Mouse (Mus musculus): Measurements from ENCODE around the gene Crebl2.

Crebl2 gene

GRCm38 (mm10) chr6:134807091-134807490, 22.9 kb upstream of the Crebl2 start:
- CTCF ChIA-PET: interaction anchor here (0.6 to 1.3 kb wide), 6 partner anchors 13 to 877 kb away, joined by 3 to 9 read pairs (median 4); no protein-coding TSS in a partner anchor
- POLR2A ChIA-PET: interaction anchor here in 3 of 4 experiments (0.5 to 10.4 kb wide), 33 partner anchors 9 to 825 kb away, joined by 3 to 158 read pairs (median 4); partner anchors contain the start of genes Cdkn1b (in 2 of the 3), Crebl2 (in 2 of the 3) and Dusp16 (in 2 of the 3)

- ChIA-PET POLR2A (interaction anchor here in 3 of 4 experiments (0.5 to 10.4 kb wide), 31 partner anchors 8 to 1656 kb away, joined by 3 to 158 read pairs (median 4); partner anchors contain the start of genes Cdkn1b (in 2 of the 3), Crebl2 (in 2 of the 3) and Dusp16 (in 2 of the 3)), CTCF (interaction anchor here (0.5 to 1.3 kb wide), 6 partner anchors 13 to 878 kb away, joined by 3 to 9 read pairs (median 4); no protein-coding TSS in a partner anchor)
These were observed 22.2 kb upstream of the Crebl2 start for GRCm38 (mm10) chr6:134807794-134808193.

- ChIA-PET CTCF (interaction anchor here in 2 of 4 experiments (0.6 to 1.4 kb wide), 7 partner anchors 10 to 70 kb away, joined by 3 to 8 read pairs (median 4); no protein-coding TSS in a partner anchor), POLR2A (interaction anchor here in 3 of 4 experiments (0.5 to 2.0 kb wide), 13 partner anchors 8 to 358 kb away, joined by 3 to 13 read pairs (median 4); no protein-coding TSS in a partner anchor)
These were observed 16.9 kb upstream of the Crebl2 start for GRCm38 (mm10) chr6:134813066-134813465.

GRCm38 (mm10) chr6:134817051-134817928, 12.7 kb upstream of the Crebl2 start:
- CTCF ChIA-PET: interaction anchor here in 3 of 4 experiments (0.5 to 1.3 kb wide), 3 partner anchors 23 to 118 kb away, joined by 3 to 4 read pairs (median 4); no protein-coding TSS in a partner anchor
- POLR2A ChIA-PET: interaction anchor here in 3 of 4 experiments (0.7 to 6.3 kb wide), 15 partner anchors 8 to 173 kb away, joined by 3 to 59 read pairs (median 3); partner anchors contain the start of gene Crebl2 (in 2 of the 3)

- POLR2A ChIA-PET: interaction anchor here in 3 of 4 experiments (0.6 to 6.3 kb wide), 6 partner anchors 13 to 109 kb away, joined by 3 to 59 read pairs (median 4); no protein-coding TSS in a partner anchor
- CTCF ChIA-PET: interaction anchor here in 1 of 4 experiments (0.7 kb wide), 1 partner anchor 9 kb away, joined by 3 read pairs; no protein-coding TSS in a partner anchor
These were observed 10.2 kb upstream of the Crebl2 start for GRCm38 (mm10) chr6:134819741-134820140.

GRCm38 (mm10) chr6:134820411-134820810, 9.5 kb upstream of the Crebl2 start:
- ChIA-PET POLR2A (interaction anchor here in 2 of 4 experiments (0.8 to 6.3 kb wide), 4 partner anchors 14 to 108 kb away, joined by 3 to 59 read pairs (median 8); no protein-coding TSS in a partner anchor), CTCF (interaction anchor here in 2 of 4 experiments (0.7 to 1.0 kb wide), 2 partner anchors 9 to 26 kb away, joined by 3 read pairs; no protein-coding TSS in a partner anchor)

GRCm38 (mm10) chr6:134822844-134823243, 7.1 kb upstream of the Crebl2 start:
- POLR2A ChIA-PET: interaction anchor here in 3 of 4 experiments (0.5 to 1.1 kb wide), 7 partner anchors 16 to 240 kb away, joined by 3 to 5 read pairs (median 3); partner anchors contain the start of gene Dusp16 (in 1 of the 3)
- CTCF ChIA-PET: interaction anchor here in 3 of 4 experiments (0.7 to 1.4 kb wide), 3 partner anchors 10 to 40 kb away, joined by 3 to 4 read pairs (median 3); no protein-coding TSS in a partner anchor

- ChIA-PET POLR2A (interaction anchor here in 3 of 4 experiments (0.6 to 3.1 kb wide), 36 partner anchors 9 to 1361 kb away, joined by 3 to 15 read pairs (median 4); partner anchors contain the start of genes Gpr19 (in 2 of the 3) and Cdkn1b (in 1 of the 3)), CTCF (interaction anchor here in 1 of 4 experiments (0.6 to 1.3 kb wide), 2 partner anchors 36 to 210 kb away, joined by 3 to 6 read pairs; no protein-coding TSS in a partner anchor)
These were observed 822 bp downstream of the Crebl2 start for GRCm38 (mm10) chr6:134830776-134831175.

GRCm38 (mm10) chr6:134834585-134835251, 4.8 kb downstream of the Crebl2 start:
- POLR2A ChIA-PET: interaction anchor here in 1 of 4 experiments (0.6 kb wide), 1 partner anchor 78 kb away, joined by 3 read pairs; no protein-coding TSS in a partner anchor
- CTCF ChIA-PET: interaction anchor here in 1 of 4 experiments (0.7 kb wide), 1 partner anchor 194 kb away, joined by 4 read pairs; no protein-coding TSS in a partner anchor

- ChIA-PET CTCF (no interaction called here), POLR2A (no interaction called here)
These were observed 8.2 kb downstream of the Crebl2 start for GRCm38 (mm10) chr6:134838111-134838510.

- ChIA-PET CTCF (interaction anchor here in 1 of 4 experiments (1.2 kb wide), 1 partner anchor 9 kb away, joined by 5 read pairs; no protein-coding TSS in a partner anchor), POLR2A (interaction anchor here in 2 of 4 experiments (0.6 to 1.9 kb wide), 5 partner anchors 9 to 183 kb away, joined by 3 to 4 read pairs (median 4); partner anchors contain the start of gene Crebl2 (in 2 of the 2))
These were observed 10.4 kb downstream of the Crebl2 start for GRCm38 (mm10) chr6:134840346-134840745.

GRCm38 (mm10) chr6:134845726-134846125, 15.8 kb downstream of the Crebl2 start:
- ChIA-PET CTCF (interaction anchor here in 2 of 4 experiments (0.5 to 1.7 kb wide), 5 partner anchors 17 to 479 kb away, joined by 3 to 10 read pairs (median 4); no protein-coding TSS in a partner anchor), POLR2A (interaction anchor here (0.5 to 3.3 kb wide), 25 partner anchors 13 to 405 kb away, joined by 3 to 15 read pairs (median 4); partner anchors contain the start of gene Crebl2 (in 2 of the 4))

GRCm38 (mm10) chr6:134846308-134846707, 16.4 kb downstream of the Crebl2 start:
- POLR2A ChIA-PET: interaction anchor here in 3 of 4 experiments (0.6 to 3.3 kb wide), 19 partner anchors 8 to 225 kb away, joined by 3 to 15 read pairs (median 4); partner anchors contain the start of gene Crebl2 (in 2 of the 3)
- CTCF ChIA-PET: interaction anchor here in 2 of 4 experiments (0.5 to 1.7 kb wide), 5 partner anchors 17 to 480 kb away, joined by 3 to 10 read pairs (median 4); no protein-coding TSS in a partner anchor

- ChIA-PET POLR2A (interaction anchor here in 2 of 4 experiments (0.6 to 2.7 kb wide), 10 partner anchors 10 to 81 kb away, joined by 3 to 15 read pairs (median 3); partner anchors contain the start of genes Cdkn1b (in 1 of the 2), Crebl2 (in 1 of the 2) and Gpr19 (in 1 of the 2)), CTCF (interaction anchor here in 3 of 4 experiments (0.7 to 2.6 kb wide), 8 partner anchors 10 to 304 kb away, joined by 3 to 9 read pairs (median 5); no protein-coding TSS in a partner anchor)
These were observed 17.6 kb downstream of the Crebl2 start for GRCm38 (mm10) chr6:134847550-134847949.

- CTCF ChIA-PET: interaction anchor here (0.6 to 2.6 kb wide), 16 partner anchors 9 to 303 kb away, joined by 3 to 16 read pairs (median 5); no protein-coding TSS in a partner anchor
- POLR2A ChIA-PET: interaction anchor here in 3 of 4 experiments (0.7 to 4.7 kb wide), 21 partner anchors 9 to 190 kb away, joined by 3 to 35 read pairs (median 4); partner anchors contain the start of genes Cdkn1b (in 2 of the 3) and Crebl2 (in 1 of the 3)
These were observed 18.4 kb downstream of the Crebl2 start for GRCm38 (mm10) chr6:134848197-134848890.

GRCm38 (mm10) chr6:134849461-134849860, 19.5 kb downstream of the Crebl2 start:
- CTCF ChIA-PET: interaction anchor here (0.7 to 2.6 kb wide), 9 partner anchors 8 to 229 kb away, joined by 3 to 16 read pairs (median 6); no protein-coding TSS in a partner anchor
- POLR2A ChIA-PET: interaction anchor here (0.5 to 4.7 kb wide), 29 partner anchors 8 to 473 kb away, joined by 3 to 35 read pairs (median 4); partner anchors contain the start of gene Crebl2 (in 1 of the 4)
